ENCODE assay signal across 15 mouse cellular contexts in the genomic region with DNA sequence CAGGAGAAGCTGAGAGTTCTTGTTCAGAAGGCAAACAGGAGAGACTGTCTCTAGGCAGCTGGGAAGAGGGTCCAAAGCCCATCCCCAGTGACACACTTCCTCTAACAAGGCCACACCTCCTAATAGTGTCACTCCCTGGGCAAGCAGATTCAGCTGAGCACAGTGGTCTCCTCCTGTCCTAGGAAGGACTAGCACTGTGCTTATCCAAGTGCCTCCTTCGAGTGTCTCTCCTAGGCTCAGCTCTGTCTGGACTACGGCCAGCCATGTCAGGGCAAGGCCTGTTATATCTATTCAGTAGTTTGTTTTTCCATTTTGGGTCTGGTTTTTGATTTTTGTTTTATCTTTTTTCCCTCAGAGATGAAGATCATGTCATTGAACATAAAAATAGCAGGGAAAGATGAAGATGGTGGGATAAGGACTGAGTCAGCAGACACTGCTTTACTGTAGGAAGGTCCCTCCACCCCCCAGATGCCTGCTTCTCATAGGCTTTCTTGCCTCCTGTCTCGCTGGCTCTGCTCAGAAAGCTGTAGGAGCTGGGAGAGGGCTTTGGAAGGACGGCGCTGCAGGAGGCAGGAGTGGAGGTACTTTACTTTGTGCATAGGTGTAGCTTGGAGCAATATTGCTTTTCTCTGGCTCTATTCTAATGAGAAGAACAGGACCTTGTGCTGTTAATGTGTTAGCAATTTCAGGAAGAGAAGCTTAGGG.
A peak's percentile ranks its signal among the peaks of the same experiment; 100 is the strongest.
DNase-seq lines count a peak whose midpoint lies in the region; ATAC-seq and TF ChIP-seq lines count a peak whose summit lies in the region.
"Had no signal": no experiment of that assay in that cellular context is flagged by ENCODE, and none has a peak within 500 bp of the region (broad histone marks: within the 10 kb centered on the region; RNA-seq: fewer than 3 reads in every experiment).

No protein-coding gene starts in this region.

- 0 out of 2 replicates have a peak, but pooled peaks have one; percentile 30 for ATAC-seq in midbrain, embryonic 13.5 days
- ATAC-seq in midbrain, embryonic 16.5 days: no peak
- peak; percentile 53 for ATAC-seq in intestine, embryonic 16.5 days

- no peaks in the 10 kb centered on the region for H3K9me3 ChIP-seq in midbrain, embryonic 13.5 days
- no peaks in the 10 kb centered on the region for H3K9me3 ChIP-seq in midbrain, embryonic 16.5 days (replicated peaks; ENCODE audit: control insufficient read depth, low read length, poor library complexity, severe bottlenecking)
- H3K9me3 ChIP-seq in intestine, embryonic 16.5 days (ENCODE audit: control insufficient read depth, low read length): no peaks in the 10 kb centered on the region
- H3K9me3 ChIP-seq: embryonic facial prominence, embryonic 12.5 days; heart, embryonic 15.5 days; neural tube, embryonic 15.5 days; stomach, embryonic 15.5 days had no signal

- no peaks in the 10 kb centered on the region for H3K36me3 ChIP-seq in midbrain, embryonic 13.5 days
- H3K36me3 ChIP-seq in midbrain, embryonic 16.5 days (ENCODE audit: control insufficient read depth, insufficient read depth, low read length): no peaks in the 10 kb centered on the region
- 0 out of 2 replicates have a peak, but pooled peaks cover 2% of the 10 kb centered on the region for H3K36me3 ChIP-seq in intestine, embryonic 16.5 days (ENCODE audit: control insufficient read depth, insufficient read depth, low read length)
- H3K36me3 ChIP-seq: heart, embryonic 15.5 days; neural tube, embryonic 15.5 days had no signal

- no peaks in the 10 kb centered on the region for H3K27me3 ChIP-seq in midbrain, embryonic 13.5 days
- no peaks in the 10 kb centered on the region for H3K27me3 ChIP-seq in midbrain, embryonic 16.5 days (ENCODE audit: control insufficient read depth, insufficient read depth, low read depth, low read length)
- no peaks in the 10 kb centered on the region for H3K27me3 ChIP-seq in intestine, embryonic 16.5 days (replicated peaks; ENCODE audit: control insufficient read depth, insufficient read depth, low read length)
- H3K27me3 ChIP-seq: embryonic facial prominence, embryonic 12.5 days; heart, embryonic 15.5 days; neural tube, embryonic 15.5 days; stomach, embryonic 15.5 days had no signal

- intact Hi-C loops in gastrocnemius, adult 2 months (cut with DNase I): no loop called here

- H3K9ac ChIP-seq in midbrain, embryonic 13.5 days (replicated peaks): no peak overlapping the region
- H3K9ac ChIP-seq in midbrain, embryonic 16.5 days (ENCODE audit: low read depth, low read length): no peak overlapping the region
- H3K9ac ChIP-seq in intestine, embryonic 16.5 days (ENCODE audit: low read depth, low read length): no peak overlapping the region
- H3K9ac ChIP-seq: embryonic facial prominence, embryonic 12.5 days; heart, embryonic 15.5 days; lung, embryonic 14.5 days; neural tube, embryonic 15.5 days; stomach, embryonic 15.5 days had no signal

- no peak overlapping the region for H3K4me3 ChIP-seq in gastrocnemius, adult 2 months
- H3K4me3 ChIP-seq in midbrain, embryonic 13.5 days (replicated peaks): no peak overlapping the region
- no peak overlapping the region for H3K4me3 ChIP-seq in midbrain, embryonic 16.5 days (ENCODE audit: low read depth, low read length)
- H3K4me3 ChIP-seq in intestine, embryonic 16.5 days (ENCODE audit: low read length): no peak overlapping the region
- H3K4me3 ChIP-seq: embryonic facial prominence, embryonic 12.5 days; heart, embryonic 15.5 days; neural tube, embryonic 15.5 days; stomach, embryonic 15.5 days had no signal

- TF ChIP-seq CTCF in gastrocnemius, adult 2 months (IDR thresholded peaks at IDR 0.05): no peak

- no peak overlapping the region for H3K4me2 ChIP-seq in midbrain, embryonic 13.5 days (replicated peaks)
- no peak overlapping the region for H3K4me2 ChIP-seq in midbrain, embryonic 16.5 days (ENCODE audit: low read length)
- no peak overlapping the region for H3K4me2 ChIP-seq in intestine, embryonic 16.5 days (ENCODE audit: low read depth, low read length)
- H3K4me2 ChIP-seq: embryonic facial prominence, embryonic 12.5 days; heart, embryonic 15.5 days; lung, embryonic 14.5 days; neural tube, embryonic 15.5 days; stomach, embryonic 15.5 days had no signal

- H3K4me1 ChIP-seq in midbrain, embryonic 13.5 days (replicated peaks): peaks cover 13% of the 10 kb centered on the region
- peaks cover 2% of the 10 kb centered on the region for H3K4me1 ChIP-seq in midbrain, embryonic 16.5 days (ENCODE audit: control insufficient read depth, insufficient read depth, low read length)
- H3K4me1 ChIP-seq in intestine, embryonic 16.5 days (ENCODE audit: control insufficient read depth, insufficient read depth, low read length): 0 out of 2 replicates have a peak, but pooled peaks cover 7% of the 10 kb centered on the region
- H3K4me1 ChIP-seq: embryonic facial prominence, embryonic 12.5 days; stomach, embryonic 15.5 days had no signal

- 85% methylated on average over 5 of the region's 5 CpGs for WGBS in midbrain, embryonic 13.5 days
- WGBS in midbrain, embryonic 16.5 days: 91% methylated on average over 5 of the region's 5 CpGs
- WGBS in intestine, embryonic 16.5 days: 91% methylated on average over 5 of the region's 5 CpGs

- peak overlapping the region; percentile 56; the same call in 1 of the 2 replicates for H3K27ac ChIP-seq in gastrocnemius, adult 2 months
- no peak overlapping the region for H3K27ac ChIP-seq in midbrain, embryonic 13.5 days
- no peak overlapping the region for H3K27ac ChIP-seq in midbrain, embryonic 16.5 days (ENCODE audit: low read length)
- H3K27ac ChIP-seq in intestine, embryonic 16.5 days (ENCODE audit: low read length): peak overlapping the region; percentile 30; the same call in 1 of the 2 replicates
- H3K27ac ChIP-seq: embryonic facial prominence, embryonic 12.5 days; heart, embryonic 15.5 days; neural tube, embryonic 15.5 days; stomach, embryonic 15.5 days had no signal

- DNase-seq in gastrocnemius, adult 2 months: peak; percentile 49
- no peak for DNase-seq in gastrocnemius, adult 18-20 months (ENCODE audit: low spot score)
- DNase-seq in kidney, postnatal 10 days: peak; percentile 29
- no peak for DNase-seq in thymus, postnatal 14 days
- DNase-seq in spleen, adult 18-20 months: no peak
- DNase-seq: cerebellum, adult 8-10 months; lung, embryonic 14.5 days; thymus, postnatal 36 days had no signal

Comparison
In these comparisons a context has a peak if more than half of its experiments do, and no peak if none do; other contexts are left out.
1. DNase-seq: peak in gastrocnemius, adult 2 months (single experiment) and kidney, postnatal 10 days (single experiment); none in gastrocnemius, adult 18-20 months (single experiment), thymus, postnatal 14 days (single experiment) and spleen, adult 18-20 months (0 of 2).
2. H3K27ac ChIP-seq: peak in gastrocnemius, adult 2 months (single experiment) and intestine, embryonic 16.5 days (single experiment); none in midbrain, embryonic 13.5 days (single experiment) and midbrain, embryonic 16.5 days (single experiment).